Mouse (Mus musculus): ENCODE results near the gene Rps15. TPM values are rescaled to one million over a fixed set of nuclear protein-coding genes. Genes with fewer than 3 reads are reported as not detected.

Rps15 gene
- polyA plus RNA-seq, 1 experiment = 2,157 TPM

DNA sequence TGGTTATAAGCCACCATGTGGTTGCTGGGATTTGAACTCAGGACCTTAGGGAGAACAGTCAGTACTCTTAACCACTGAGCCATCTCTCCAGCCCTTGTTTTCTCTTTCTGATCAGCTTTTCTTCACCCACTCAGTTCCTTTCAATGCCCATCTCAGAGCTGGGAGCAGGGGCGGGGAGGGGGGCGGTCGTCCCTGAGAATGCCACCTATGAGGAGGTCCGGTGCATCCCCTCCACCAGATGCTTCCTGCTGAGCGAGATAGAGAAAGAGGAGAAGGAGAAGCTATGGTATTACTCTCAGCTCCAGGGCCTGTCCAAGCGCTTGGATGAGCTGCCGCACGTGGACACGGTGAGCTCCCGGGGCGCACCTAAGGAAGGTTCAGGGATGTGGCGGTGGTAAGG, 12.2 kb downstream of the Rps15 start:
- no peak for TF ChIP-seq CTCF (IDR thresholded peaks at IDR 0.05; ENCODE audit: borderline replicate concordance, extremely low read depth, insufficient read depth, insufficient read length)
- no peak for TF ChIP-seq POLR2A (IDR thresholded peaks at IDR 0.05; ENCODE audit: borderline replicate concordance, extremely low read depth, insufficient read depth, insufficient read length, poor library complexity, severe bottlenecking)
- DNase-seq (ENCODE audit: low read depth) = no peak

DNA sequence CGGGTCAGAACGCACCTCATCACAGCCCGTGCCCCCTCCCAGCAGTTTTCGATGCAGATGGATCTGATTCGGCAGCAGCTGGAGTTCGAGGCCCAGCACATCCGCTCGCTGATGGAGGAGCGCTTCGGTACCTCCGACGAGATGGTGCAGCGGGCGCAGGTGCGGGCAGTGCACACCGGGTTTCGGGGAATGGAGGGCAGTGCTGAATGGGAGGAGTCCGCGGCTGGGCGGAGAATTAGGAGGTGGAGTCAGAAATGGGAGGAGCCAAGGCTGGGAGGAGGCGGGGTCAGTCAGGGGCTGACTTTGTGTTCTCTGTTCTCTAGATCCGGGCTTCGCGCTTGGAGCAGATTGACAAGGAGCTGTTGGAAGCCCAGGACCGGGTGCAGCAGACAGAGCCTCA, 12.6 kb downstream of the Rps15 start:
- TF ChIP-seq POLR2A (IDR thresholded peaks at IDR 0.05; ENCODE audit: borderline replicate concordance, extremely low read depth, insufficient read depth, insufficient read length, poor library complexity, severe bottlenecking) (no peak), CTCF (IDR thresholded peaks at IDR 0.05; ENCODE audit: borderline replicate concordance, extremely low read depth, insufficient read depth, insufficient read length) (no peak)
- no peak for DNase-seq (ENCODE audit: low read depth)

DNA sequence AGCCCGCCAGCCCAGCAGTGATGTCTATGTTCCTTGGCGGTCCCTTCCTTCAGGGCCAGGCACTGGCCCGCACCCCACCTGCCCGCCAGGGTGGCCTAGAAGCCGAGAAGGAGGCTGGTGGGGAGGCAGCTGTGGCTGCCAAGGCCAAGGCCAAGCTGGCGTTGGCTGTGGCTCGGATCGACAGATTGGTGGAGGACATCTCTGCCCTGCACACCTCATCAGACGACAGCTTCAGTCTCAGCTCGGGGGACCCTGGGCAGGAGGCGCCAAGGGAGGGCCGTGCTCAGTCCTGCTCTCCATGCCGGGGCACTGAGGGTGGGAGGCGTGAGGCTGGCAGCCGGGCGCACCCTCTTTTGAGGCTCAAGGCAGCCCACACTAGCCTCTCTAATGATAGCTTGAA, 19.3 kb downstream of the Rps15 start:
- no peak for DNase-seq (ENCODE audit: low read depth)

DNA sequence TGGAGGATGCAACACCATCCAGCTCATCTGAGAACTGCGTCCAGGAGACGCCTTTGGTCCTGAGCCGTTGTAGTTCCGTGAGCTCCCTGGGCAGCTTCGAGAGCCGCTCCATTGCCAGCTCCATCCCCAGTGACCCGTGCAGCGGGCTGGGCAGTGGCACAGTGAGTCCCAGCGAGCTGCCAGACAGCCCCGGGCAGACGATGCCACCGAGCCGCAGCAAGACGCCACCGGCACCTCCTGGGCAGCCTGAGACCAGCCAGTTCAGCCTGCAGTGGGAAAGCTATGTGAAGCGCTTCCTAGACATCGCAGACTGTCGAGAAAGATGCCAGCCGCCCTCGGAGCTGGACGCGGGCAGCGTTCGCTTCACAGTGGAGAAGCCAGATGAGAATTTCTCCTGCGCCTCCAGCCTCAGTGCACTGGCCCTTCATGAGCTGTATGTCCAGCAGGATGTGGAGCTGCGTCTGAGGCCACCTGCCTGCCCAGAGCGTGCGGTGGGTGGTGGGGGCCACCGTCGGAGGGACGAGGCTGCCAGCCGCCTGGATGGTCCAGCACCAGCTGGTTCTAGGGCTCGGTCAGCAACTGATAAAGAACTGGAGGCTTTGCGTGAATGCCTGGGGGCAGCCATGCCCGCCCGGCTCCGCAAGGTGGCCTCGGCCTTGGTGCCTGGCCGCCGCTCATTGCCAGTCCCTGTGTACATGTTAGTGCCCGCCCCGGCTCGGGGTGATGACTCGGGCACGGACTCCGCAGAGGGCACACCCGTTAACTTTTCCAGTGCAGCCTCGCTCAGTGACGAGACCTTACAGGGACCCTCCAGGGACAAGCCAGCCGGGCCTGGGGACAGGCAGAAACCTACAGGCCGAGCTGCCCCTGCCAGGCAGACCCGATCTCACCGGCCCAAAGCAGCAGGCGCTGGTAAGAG, 20.6 kb downstream of the Rps15 start:
- no peak for TF ChIP-seq POLR2A (IDR thresholded peaks at IDR 0.05; ENCODE audit: borderline replicate concordance, extremely low read depth, insufficient read depth, insufficient read length, poor library complexity, severe bottlenecking)
- DNase-seq (ENCODE audit: low read depth) = no peak

More for the DNA sequence above, 19.3 kb downstream of the Rps15 start:
- TF ChIP-seq CTCF (IDR thresholded peaks at IDR 0.05; ENCODE audit: borderline replicate concordance, extremely low read depth, insufficient read depth, insufficient read length) (no peak), POLR2A (IDR thresholded peaks at IDR 0.05; ENCODE audit: borderline replicate concordance, extremely low read depth, insufficient read depth, insufficient read length, poor library complexity, severe bottlenecking) (no peak)

DNA sequence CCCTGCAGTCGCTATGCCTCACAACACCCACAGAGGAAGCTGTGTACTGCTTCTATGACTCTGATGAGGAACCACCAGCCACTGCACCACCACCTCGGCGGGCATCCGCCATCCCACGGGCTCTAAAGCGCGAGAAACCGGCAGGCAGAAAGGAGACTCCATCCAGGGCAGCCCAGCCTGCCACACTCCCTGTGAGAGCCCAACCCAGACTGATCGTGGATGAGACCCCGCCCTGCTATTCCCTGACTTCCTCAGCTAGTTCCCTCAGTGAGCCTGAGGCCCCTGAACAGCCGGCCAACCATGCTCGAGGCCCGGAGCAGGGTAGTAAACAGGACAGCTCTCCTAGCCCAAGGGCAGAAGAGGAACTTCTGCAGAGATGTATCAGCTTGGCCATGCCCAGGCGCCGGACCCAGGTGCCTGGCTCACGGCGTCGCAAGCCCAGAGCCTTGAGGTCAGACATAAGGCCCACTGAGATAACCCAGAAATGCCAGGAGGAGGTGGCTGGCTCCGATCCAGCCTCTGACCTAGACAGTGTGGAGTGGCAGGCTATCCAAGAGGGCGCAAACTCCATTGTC, 21.5 kb downstream of the Rps15 start:
- no peak for DNase-seq (ENCODE audit: low read depth)
- no peak for TF ChIP-seq POLR2A (IDR thresholded peaks at IDR 0.05; ENCODE audit: borderline replicate concordance, extremely low read depth, insufficient read depth, insufficient read length, poor library complexity, severe bottlenecking)

DNA sequence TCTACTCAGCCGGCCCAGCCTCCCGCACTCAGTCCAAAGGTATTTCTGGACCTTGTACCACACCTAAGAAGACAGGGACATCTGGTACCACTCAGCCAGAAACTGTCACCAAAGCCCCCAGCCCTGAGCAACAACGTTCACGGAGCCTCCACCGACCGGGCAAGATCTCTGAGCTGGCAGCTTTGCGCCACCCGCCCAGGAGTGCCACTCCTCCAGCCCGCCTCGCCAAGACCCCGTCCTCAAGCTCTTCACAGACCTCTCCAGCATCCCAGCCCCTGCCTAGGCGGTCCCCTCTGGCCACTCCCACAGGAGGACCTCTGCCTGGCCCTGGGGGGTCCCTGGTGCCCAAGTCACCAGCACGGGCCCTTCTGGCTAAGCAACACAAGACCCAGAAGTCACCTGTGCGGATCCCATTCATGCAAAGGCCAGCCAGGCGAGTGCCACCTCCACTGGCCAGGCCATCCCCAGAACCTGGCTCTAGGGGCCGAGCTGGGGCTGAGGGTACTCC, 22.3 kb downstream of the Rps15 start:
- TF ChIP-seq POLR2A (IDR thresholded peaks at IDR 0.05; ENCODE audit: borderline replicate concordance, extremely low read depth, insufficient read depth, insufficient read length, poor library complexity, severe bottlenecking) (no peak), CTCF (IDR thresholded peaks at IDR 0.05; ENCODE audit: borderline replicate concordance, extremely low read depth, insufficient read depth, insufficient read length) (no peak)
- DNase-seq (ENCODE audit: low read depth) = no peak

DNA sequence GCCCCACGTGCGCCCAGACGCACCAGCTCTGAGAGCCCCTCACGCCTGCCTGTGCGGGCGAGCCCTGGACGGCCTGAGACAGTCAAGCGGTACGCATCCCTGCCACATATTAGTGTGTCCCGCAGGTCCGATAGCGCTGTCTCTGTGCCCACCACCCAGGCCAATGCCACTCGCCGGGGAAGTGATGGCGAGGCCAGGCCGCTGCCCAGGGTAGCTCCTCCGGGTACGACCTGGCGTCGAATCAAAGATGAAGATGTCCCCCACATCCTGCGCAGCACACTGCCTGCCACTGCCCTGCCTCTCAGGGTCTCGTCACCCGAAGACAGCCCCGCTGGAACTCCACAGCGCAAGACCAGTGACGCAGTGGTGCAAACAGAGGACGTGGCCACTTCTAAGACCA, 23.1 kb downstream of the Rps15 start:
- no peak for DNase-seq (ENCODE audit: low read depth)
- TF ChIP-seq POLR2A (IDR thresholded peaks at IDR 0.05; ENCODE audit: borderline replicate concordance, extremely low read depth, insufficient read depth, insufficient read length, poor library complexity, severe bottlenecking) = no peak
- no peak for TF ChIP-seq CTCF (IDR thresholded peaks at IDR 0.05; ENCODE audit: borderline replicate concordance, extremely low read depth, insufficient read depth, insufficient read length)

DNA sequence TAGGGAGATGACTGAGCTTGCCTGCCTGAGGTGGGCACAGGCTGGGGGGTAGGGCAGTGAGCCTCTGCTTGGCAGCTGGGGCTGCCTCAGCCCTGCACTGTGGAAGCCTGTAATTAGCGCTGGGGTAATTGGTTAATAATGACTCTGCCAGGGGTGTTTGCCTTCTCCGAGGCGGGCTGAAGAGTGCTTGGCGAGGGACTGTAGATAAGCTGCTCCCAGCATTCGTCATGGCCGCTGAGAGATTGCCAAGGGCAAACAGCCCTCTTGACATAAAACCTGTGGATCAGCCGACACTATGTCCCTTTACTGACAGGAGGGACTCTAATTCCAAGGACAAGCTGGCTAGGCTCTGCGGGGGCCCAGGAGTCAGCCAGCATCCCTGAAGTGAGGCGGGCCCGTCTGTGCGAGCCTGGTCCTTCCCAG, 24.1 kb downstream of the Rps15 start:
- TF ChIP-seq POLR2A (IDR thresholded peaks at IDR 0.05; ENCODE audit: borderline replicate concordance, extremely low read depth, insufficient read depth, insufficient read length, poor library complexity, severe bottlenecking) (no peak), CTCF (IDR thresholded peaks at IDR 0.05; ENCODE audit: borderline replicate concordance, extremely low read depth, insufficient read depth, insufficient read length) (no peak)
- DNase-seq (ENCODE audit: low read depth) = peak; percentile 76

DNA sequence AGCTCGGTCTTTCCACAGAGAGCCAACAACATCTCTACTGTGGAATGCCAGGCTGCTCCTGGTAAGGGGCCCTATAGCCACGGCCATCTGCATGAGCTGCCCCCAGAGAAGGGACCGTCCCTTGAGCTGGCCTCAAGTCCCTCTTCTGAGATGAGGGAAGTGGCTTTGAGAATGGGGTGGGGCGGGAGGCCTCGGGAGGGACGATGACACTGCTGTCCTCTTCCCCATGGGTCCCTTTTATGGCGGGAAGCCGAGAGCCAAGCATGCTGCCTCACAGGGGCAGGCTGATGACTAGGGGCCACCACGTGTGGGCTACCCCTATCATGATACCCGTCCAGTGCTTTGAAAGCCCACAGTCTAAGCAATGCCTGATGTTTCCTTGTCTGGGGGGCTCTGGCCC, 24.8 kb downstream of the Rps15 start:
- no peak for TF ChIP-seq POLR2A (IDR thresholded peaks at IDR 0.05; ENCODE audit: borderline replicate concordance, extremely low read depth, insufficient read depth, insufficient read length, poor library complexity, severe bottlenecking)
- no peak for TF ChIP-seq CTCF (IDR thresholded peaks at IDR 0.05; ENCODE audit: borderline replicate concordance, extremely low read depth, insufficient read depth, insufficient read length)
- no peak for DNase-seq (ENCODE audit: low read depth)

DNA sequence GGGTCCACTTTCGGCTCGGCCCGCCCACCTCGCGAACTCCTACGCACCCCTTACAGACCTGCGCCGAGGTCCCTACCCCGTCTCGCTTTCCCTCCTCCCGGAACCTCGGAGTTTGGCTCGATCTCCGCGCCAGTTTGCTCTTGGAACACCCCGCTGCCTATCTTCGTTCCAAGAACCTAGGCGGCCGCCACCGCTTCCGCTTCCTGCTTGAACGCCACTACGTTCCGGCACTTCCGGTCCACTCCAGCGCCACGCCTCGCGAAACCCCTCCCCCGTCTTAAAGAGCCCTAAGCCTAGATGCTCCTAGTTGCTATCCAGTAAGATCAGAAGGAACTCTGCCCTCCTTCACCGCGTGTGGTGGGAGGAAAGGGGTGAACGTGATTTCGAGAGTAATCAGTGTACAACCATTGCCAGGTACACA, 28.1 kb downstream of the Rps15 start, which contains the start of gene 2310011J03Rik:
Gene 2310011J03Rik (minus strand): TSS at position 198 of the 421 bp plus-strand sequence.
- TF ChIP-seq CTCF (IDR thresholded peaks at IDR 0.05; ENCODE audit: borderline replicate concordance, extremely low read depth, insufficient read depth, insufficient read length) (no peak), POLR2A (IDR thresholded peaks at IDR 0.05; ENCODE audit: borderline replicate concordance, extremely low read depth, insufficient read depth, insufficient read length, poor library complexity, severe bottlenecking) (peak; percentile 33; the same call in 1 of the 2 replicates)
- peak; percentile 97 for DNase-seq (ENCODE audit: low read depth)

DNA sequence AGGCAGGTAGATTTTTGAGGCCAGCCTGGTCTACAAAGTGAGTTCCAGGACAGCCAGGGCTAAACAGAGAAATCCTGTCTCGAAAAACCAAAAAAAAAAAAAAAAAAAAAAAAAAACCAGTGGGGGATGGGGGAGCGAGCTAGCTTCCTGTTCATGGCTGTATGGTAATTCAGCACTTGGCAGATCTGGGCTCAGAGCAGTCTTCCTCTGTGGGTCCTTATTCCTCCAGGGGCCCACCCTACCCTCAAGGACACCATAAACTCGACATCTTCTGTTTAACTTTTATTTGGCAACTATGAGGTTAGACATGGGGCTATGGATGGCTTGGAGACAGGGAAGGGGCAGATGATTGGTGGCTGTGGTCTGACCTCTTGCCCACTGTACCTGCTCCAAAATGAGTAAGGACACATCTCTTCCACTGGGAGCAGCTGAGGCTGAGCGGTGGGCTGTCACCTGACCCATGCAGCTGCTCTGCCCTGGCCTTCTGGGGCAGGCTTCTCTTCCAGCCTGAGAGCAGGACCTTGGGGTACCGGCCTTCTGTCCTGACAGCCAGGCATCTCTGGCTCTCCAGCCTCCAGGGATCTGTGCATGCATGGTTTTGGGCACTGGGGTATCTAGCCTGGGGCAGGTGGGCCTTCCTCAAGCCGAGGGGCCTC, 28.9 kb downstream of the Rps15 start:
- DNase-seq (ENCODE audit: low read depth) = no peak
- no peak for TF ChIP-seq CTCF (IDR thresholded peaks at IDR 0.05; ENCODE audit: borderline replicate concordance, extremely low read depth, insufficient read depth, insufficient read length)
- no peak for TF ChIP-seq POLR2A (IDR thresholded peaks at IDR 0.05; ENCODE audit: borderline replicate concordance, extremely low read depth, insufficient read depth, insufficient read length, poor library complexity, severe bottlenecking)
